Mouse (Mus musculus): ENCODE data around the gene Phactr3.

DNA sequence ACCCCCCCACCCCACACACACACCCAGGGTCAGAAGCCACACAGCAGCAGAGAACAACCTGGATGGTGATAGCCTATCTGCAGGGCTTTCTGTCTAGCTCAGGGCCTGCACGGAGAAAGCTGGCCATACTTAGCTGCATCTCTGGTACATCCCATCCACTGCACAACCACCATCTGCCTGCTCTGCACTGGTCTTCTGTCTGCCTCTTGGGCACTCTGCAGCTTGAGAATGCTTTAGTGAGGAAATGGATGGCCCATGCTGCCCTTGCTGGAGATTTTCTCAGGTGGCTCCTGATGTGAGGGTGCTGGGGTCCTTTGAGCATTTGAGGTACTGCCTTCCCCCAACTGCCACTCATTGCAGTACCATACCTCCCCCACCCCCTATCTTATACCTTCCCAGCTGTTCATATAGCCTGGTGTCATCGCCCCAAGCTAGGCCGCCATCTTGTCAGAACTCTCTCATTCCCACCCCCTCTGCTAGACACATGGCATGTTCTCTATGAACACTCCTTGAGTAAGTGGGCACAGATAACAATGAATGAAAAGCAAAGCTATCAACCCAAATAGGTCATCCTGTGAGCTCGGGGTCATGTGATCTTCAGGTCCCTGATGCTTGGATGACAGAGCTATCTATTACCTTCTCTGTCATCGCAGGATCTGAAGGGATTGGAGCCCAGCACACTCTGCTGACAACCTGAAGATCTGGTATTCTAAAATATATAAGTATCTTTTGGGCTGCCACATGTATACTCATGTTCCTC, 13.0 kb downstream of the Phactr3 start:
- TF ChIP-seq USF1 (IDR thresholded peaks at IDR 0.05; ENCODE audit: low read depth), result no peak
- no peak for TF ChIP-seq POLR2A (IDR thresholded peaks at IDR 0.05; ENCODE audit: insufficient read length, low read depth)
- TF ChIP-seq TCF3 (IDR thresholded peaks at IDR 0.05; ENCODE audit: insufficient read length, low read depth), result no peak
- no peak for TF ChIP-seq TCF12 (IDR thresholded peaks at IDR 0.05; ENCODE audit: insufficient read depth, poor library complexity, severe bottlenecking)
- no peak for TF ChIP-seq CEBPB (IDR thresholded peaks at IDR 0.05; ENCODE audit: insufficient read depth, poor library complexity, severe bottlenecking)
- TF ChIP-seq MAX (IDR thresholded peaks at IDR 0.05; ENCODE audit: low read depth), result no peak
- TF ChIP-seq E2F4 (IDR thresholded peaks at IDR 0.05; ENCODE audit: insufficient read depth), result no peak

All from myocyte (in vitro differentiated cells).